Mouse (Mus musculus) adipose tissue, adult 10 weeks (tissue): ENCODE results near the gene Car8. TPM values are rescaled to one million over a fixed set of nuclear protein-coding genes. Genes with fewer than 3 reads are reported as not detected.

Experiments
- polyA plus RNA-seq: library from polyadenylated mRNA; stranded (reverse); fragments of 350-450 nt; fragmentation: Illumina TruSeq; extraction: RNeasy Lipid Tissue Mini Kit (QIAGEN cat#74804); gene quantifications from one replicate; pipeline ENCODE4 v1.2.3, GENCODE M21; 2014; ENCODE audit warnings: low read depth, low replicate concordance

The Car8 gene
- polyA plus RNA-seq = 0.29 TPM

DNA sequence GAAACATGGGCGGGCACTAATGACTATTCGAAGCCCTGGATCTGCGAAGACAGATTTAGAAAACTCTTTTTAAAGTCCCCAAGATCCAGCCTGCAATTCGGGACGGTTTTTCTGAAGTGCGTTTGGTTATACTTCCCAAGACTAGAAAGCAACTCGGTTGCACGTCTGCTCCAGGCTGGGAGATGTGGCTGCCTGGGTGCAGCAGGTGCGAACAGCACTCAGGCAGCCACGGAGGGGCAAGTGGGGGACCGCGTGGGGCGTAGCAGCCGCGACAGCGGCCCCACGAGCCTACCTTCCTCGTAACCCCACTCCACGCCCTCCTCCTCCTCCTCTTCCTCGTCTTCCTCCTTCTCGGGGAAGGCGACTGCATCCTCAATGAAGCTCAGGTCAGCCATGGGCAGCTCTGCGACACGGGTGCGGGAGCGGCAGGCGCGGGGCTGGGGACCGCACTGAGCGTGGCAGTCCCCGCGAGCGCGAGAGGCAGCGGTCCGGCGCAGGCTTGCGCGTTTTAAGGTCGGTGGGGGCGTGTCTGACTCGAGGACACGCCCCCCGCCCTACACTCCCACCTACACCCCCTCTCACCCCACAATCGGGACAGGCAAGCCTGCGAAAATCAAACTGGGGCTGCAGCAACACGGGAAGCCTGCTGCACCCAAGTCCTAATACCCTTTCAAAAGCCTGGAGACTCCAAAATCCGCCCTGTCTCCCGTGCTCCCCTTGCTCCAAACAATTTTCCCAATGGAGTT is at the start of gene Car8:
Car8 (minus strand) TSS at position 482 of the 746 bp plus-strand sequence.

